Comparison of ENCODE assay signal across 8 mouse cellular contexts in the genomic region with DNA sequence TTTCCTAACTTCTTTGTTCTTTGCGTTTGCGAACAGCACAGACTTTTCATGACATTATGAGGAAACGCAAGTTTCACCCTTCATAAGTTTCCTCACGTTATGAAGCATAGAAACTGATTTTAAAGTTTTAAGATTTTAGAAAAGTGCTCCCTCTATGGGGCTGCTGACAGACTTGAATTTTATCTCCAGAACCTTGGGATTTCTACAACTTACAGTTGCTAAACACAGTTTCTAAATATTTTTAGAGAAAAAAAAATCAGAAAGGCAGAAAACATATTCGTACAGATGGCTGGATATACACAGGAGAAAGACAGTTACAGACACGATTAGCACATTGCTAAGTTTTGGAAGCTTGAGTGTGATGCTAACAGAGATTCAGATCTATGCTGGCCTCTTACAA. TPM values are rescaled to one million over a fixed set of nuclear protein-coding genes. Genes with fewer than 3 reads are reported as not detected.
DNase-seq lines count a peak whose midpoint lies in the region; ATAC-seq and TF ChIP-seq lines count a peak whose summit lies in the region.

No protein-coding gene starts in this region.

- TF ChIP-seq CTCF in lung, embryonic 14.5 days (IDR thresholded peaks at IDR 0.05; ENCODE audit: low read depth) = peak; percentile 38; the same call in 1 of the 2 replicates

- H3K27me3 ChIP-seq in lung, embryonic 14.5 days (ENCODE audit: insufficient read depth, low read length) = no peaks in the 10 kb centered on the region
- no peaks in the 10 kb centered on the region for H3K27me3 ChIP-seq in forebrain, embryonic 10.5 days (ENCODE audit: poor library complexity, severe bottlenecking)
- no peaks in the 10 kb centered on the region for H3K27me3 ChIP-seq in limb, embryonic 10.5 days (ENCODE audit: low read depth, poor library complexity, severe bottlenecking)
- H3K27me3 ChIP-seq in neural tube, embryonic 15.5 days (replicated peaks) = no peaks in the 10 kb centered on the region

- H3K4me2 ChIP-seq in lung, embryonic 14.5 days = peak overlapping the region; percentile 59
- peak overlapping the region; percentile 58 for H3K4me2 ChIP-seq in neural tube, embryonic 15.5 days

- H3K4me1 ChIP-seq in lung, embryonic 14.5 days (ENCODE audit: insufficient read depth) = no peaks in the 10 kb centered on the region
- peaks cover 23% of the 10 kb centered on the region for H3K4me1 ChIP-seq in forebrain, embryonic 10.5 days
- H3K4me1 ChIP-seq in limb, embryonic 10.5 days = no peaks in the 10 kb centered on the region
- H3K4me1 ChIP-seq in neural tube, embryonic 15.5 days = no peaks in the 10 kb centered on the region

- peak overlapping the region; percentile 56 for H3K4me3 ChIP-seq in lung, embryonic 14.5 days (ENCODE audit: low read depth, low read length)
- H3K4me3 ChIP-seq in forebrain, embryonic 10.5 days = peak overlapping the region; percentile 49
- H3K4me3 ChIP-seq in limb, embryonic 10.5 days = peak overlapping the region; percentile 59
- peak overlapping the region; percentile 42 for H3K4me3 ChIP-seq in neural tube, embryonic 15.5 days (replicated peaks)

- ATAC-seq in lung, embryonic 14.5 days (ENCODE audit: insufficient read depth) = no peak
- ATAC-seq in neural tube, embryonic 15.5 days (ENCODE audit: low FRiP score) = no peak

- peak overlapping the region; percentile 92 for H3K27ac ChIP-seq in lung, embryonic 14.5 days (ENCODE audit: low read depth)
- H3K27ac ChIP-seq in forebrain, embryonic 10.5 days = peak overlapping the region; percentile 85
- peak overlapping the region; percentile 90 for H3K27ac ChIP-seq in limb, embryonic 10.5 days
- no peak overlapping the region for H3K27ac ChIP-seq in neural tube, embryonic 15.5 days (replicated peaks)

- WGBS in lung, embryonic 14.5 days = 23% methylated on average over 6 of the region's 6 CpGs
- 70% methylated on average over 6 of the region's 6 CpGs for WGBS in forebrain, embryonic 10.5 days
- WGBS in limb, embryonic 10.5 days = 66% methylated on average over 6 of the region's 6 CpGs
- WGBS in neural tube, embryonic 15.5 days = 67% methylated on average over 6 of the region's 6 CpGs

- peak; percentile 82 for DNase-seq in lung, embryonic 14.5 days
- no peak for DNase-seq in lung, postnatal 14 days
- no peak for DNase-seq in forebrain, embryonic 10.5 days (ENCODE audit: extremely low spot score, low spot score)
- no peak for DNase-seq in limb, embryonic 10.5 days (ENCODE audit: low spot score)
- no peak for DNase-seq in cerebellum, postnatal 25 days
- no peak for DNase-seq in thymus, postnatal 10 days (ENCODE audit: low spot score in 2 of 2)
- DNase-seq in adrenal gland, postnatal 25 days = no peak

- no peaks in the 10 kb centered on the region for H3K9me3 ChIP-seq in lung, embryonic 14.5 days (ENCODE audit: low read depth, low read length)
- no peaks in the 10 kb centered on the region for H3K9me3 ChIP-seq in forebrain, embryonic 10.5 days
- no peaks in the 10 kb centered on the region for H3K9me3 ChIP-seq in limb, embryonic 10.5 days (replicated peaks)
- H3K9me3 ChIP-seq in neural tube, embryonic 15.5 days (replicated peaks) = no peaks in the 10 kb centered on the region

- H3K36me3 ChIP-seq in lung, embryonic 14.5 days (ENCODE audit: insufficient read depth) = no peaks in the 10 kb centered on the region
- H3K36me3 ChIP-seq in forebrain, embryonic 10.5 days (replicated peaks) = no peaks in the 10 kb centered on the region
- no peaks in the 10 kb centered on the region for H3K36me3 ChIP-seq in limb, embryonic 10.5 days
- no peaks in the 10 kb centered on the region for H3K36me3 ChIP-seq in neural tube, embryonic 15.5 days

- peak overlapping the region; percentile 75 for H3K9ac ChIP-seq in lung, embryonic 14.5 days
- peak overlapping the region; percentile 37; the same call in 1 of the 2 replicates for H3K9ac ChIP-seq in neural tube, embryonic 15.5 days (replicated peaks)

RNA-seq across cellular contexts. Expression of a gene that starts 1.6 kb away (rescaled TPM):
- 87.0 and 89.5 TPM in 2 replicates for polyA plus RNA-seq in lung, embryonic 14.5 days (2014; fragmentation: Nextera tagmentation; extraction: Ambion mirVana)
- polyA plus RNA-seq in forebrain, embryonic 10.5 days (2016; fragmentation: Nextera tagmentation; extraction: Ambion mirVana) = 15.5 and 18.3 TPM in 2 replicates
- 22.4 and 31.1 TPM in 2 replicates for polyA plus RNA-seq in limb, embryonic 10.5 days (2016; fragmentation: Nextera tagmentation; extraction: Ambion mirVana)
- polyA plus RNA-seq in neural tube, embryonic 15.5 days (2015; fragmentation: Nextera tagmentation; extraction: Ambion mirVana) = 15.0 and 22.4 TPM in 2 replicates
- total RNA-seq in adrenal gland, postnatal 25 days (2021) = 9.1 and 10.4 TPM in 2 replicates
